Mouse (Mus musculus): ENCODE data around the gene Ccdc149. TPM values are rescaled to one million over a fixed set of nuclear protein-coding genes. Genes with fewer than 3 reads are reported as not detected.

Gene Ccdc149
- total and polyA plus RNA-seq, 3 experiments, result not detected

- no peak for DNase-seq (ENCODE audit: low read depth, low spot score)
- Histone ChIP-seq H3K36me3 (ENCODE audit: control insufficient read depth in 1 of 2, insufficient read depth in 2 of 2, low read length in 2 of 2) (no peaks in the 10 kb centered on the region), H3K9me3 (replicated peaks; ENCODE audit: insufficient read depth, low read length) (no peaks in the 10 kb centered on the region), H3K4me3 (ENCODE audit: control insufficient read depth in 1 of 2, insufficient read depth in 1 of 2, low read depth in 2 of 2, low read length in 2 of 2) (no peak overlapping the region), H3K27ac (ENCODE audit: control insufficient read depth, low read depth, low read length) (no peak overlapping the region), H3K4me1 (ENCODE audit: control insufficient read depth in 1 of 2, insufficient read depth in 2 of 2, low read length in 2 of 2) (no peaks in the 10 kb centered on the region), H3K27me3 (ENCODE audit: control insufficient read depth in 1 of 2, insufficient read depth in 2 of 2, low read length in 2 of 2) (no peaks in the 10 kb centered on the region), H3K9ac (ENCODE audit: control insufficient read depth, low read depth, low read length, poor library complexity, severe bottlenecking) (no peak overlapping the region), H3K79me2 (ENCODE audit: control insufficient read depth, insufficient read depth, low read length, poor library complexity) (no peaks in the 10 kb centered on the region)
- no peak for TF ChIP-seq GABPA (IDR thresholded peaks at IDR 0.05; ENCODE audit: low read depth, low read length)
- no peak for TF ChIP-seq ZMIZ1 (IDR thresholded peaks at IDR 0.05; ENCODE audit: low read depth, low read length)
- no peak for TF ChIP-seq E2F4 (IDR thresholded peaks at IDR 0.05; ENCODE audit: borderline replicate concordance, low read depth, low read length)
- no peak for TF ChIP-seq MYC (IDR thresholded peaks at IDR 0.05; ENCODE audit: low read depth, low read length)
- no peak for TF ChIP-seq UBTF (IDR thresholded peaks at IDR 0.05; ENCODE audit: borderline replicate concordance, insufficient read depth, low read depth, low read length)
- no peak for TF ChIP-seq MAZ (IDR thresholded peaks at IDR 0.05; ENCODE audit: low read depth, low read length)
- TF ChIP-seq MXI1 (IDR thresholded peaks at IDR 0.05; ENCODE audit: low read depth, low read length), result no peak
- TF ChIP-seq SIN3A (IDR thresholded peaks at IDR 0.05; ENCODE audit: low read length), result no peak
- no peak for TF ChIP-seq TAL1 (IDR thresholded peaks at IDR 0.05; ENCODE audit: low read length)
- TF ChIP-seq MEF2A (IDR thresholded peaks at IDR 0.05; ENCODE audit: extremely low read depth, insufficient replicate concordance, low read depth, low read length, poor library complexity, severe bottlenecking), result no peak
- no peak for TF ChIP-seq NRF1 (IDR thresholded peaks at IDR 0.05; ENCODE audit: insufficient read depth, low read depth, low read length, poor library complexity, severe bottlenecking)
- TF ChIP-seq MYB (IDR thresholded peaks at IDR 0.05; ENCODE audit: low read depth, low read length), result no peak
- TF ChIP-seq POLR2AphosphoS5 (IDR thresholded peaks at IDR 0.05; ENCODE audit: borderline replicate concordance, low read depth, low read length), result no peak
Measured at GRCm38 (mm10) chr5:52487559-52488430, 16.5 kb upstream of the Ccdc149 start.

GRCm38 (mm10) chr5:52476826-52477225 lies 5.5 kb upstream of the Ccdc149 start:
- no peak overlapping the region for H3K4me3 ChIP-seq (ENCODE audit: control insufficient read depth in 1 of 2, insufficient read depth in 1 of 2, low read depth in 2 of 2, low read length in 2 of 2)
- H3K36me3 ChIP-seq (ENCODE audit: control insufficient read depth in 1 of 2, insufficient read depth in 2 of 2, low read length in 2 of 2), result no peaks in the 10 kb centered on the region
- H3K27ac ChIP-seq (ENCODE audit: control insufficient read depth, low read depth, low read length), result no peak overlapping the region
- DNase-seq (ENCODE audit: low read depth, low spot score), result no peak
- TF ChIP-seq BHLHE40 (IDR thresholded peaks at IDR 0.05; ENCODE audit: borderline replicate concordance, low read depth, low read length) (no peak), POLR2AphosphoS2 (IDR thresholded peaks at IDR 0.05; ENCODE audit: low read length) (no peak), RAD21 (IDR thresholded peaks at IDR 0.05; ENCODE audit: low read depth, low read length) (no peak), NRF1 (IDR thresholded peaks at IDR 0.05; ENCODE audit: insufficient read depth, low read depth, low read length, poor library complexity, severe bottlenecking) (no peak), MAX (IDR thresholded peaks at IDR 0.05; ENCODE audit: low read length) (no peak), TBP (IDR thresholded peaks at IDR 0.05; ENCODE audit: low read depth, low read length) (no peak), E2F4 (IDR thresholded peaks at IDR 0.05; ENCODE audit: borderline replicate concordance, low read depth, low read length) (no peak), TCF12 (IDR thresholded peaks at IDR 0.05; ENCODE audit: low read depth, low read length) (no peak), ZC3H11A (IDR thresholded peaks at IDR 0.05; ENCODE audit: low read depth, low read length) (no peak), MAZ (IDR thresholded peaks at IDR 0.05; ENCODE audit: low read depth, low read length) (no peak), MAFK (IDR thresholded peaks at IDR 0.05; ENCODE audit: borderline replicate concordance, low read depth, low read length) (no peak), SMC3 (IDR thresholded peaks at IDR 0.05; ENCODE audit: low read depth, low read length) (no peak), TAL1 (IDR thresholded peaks at IDR 0.05; ENCODE audit: low read length) (no peak)
- H3K79me2 ChIP-seq (ENCODE audit: control insufficient read depth, insufficient read depth, low read length, poor library complexity), result no peaks in the 10 kb centered on the region
- no peaks in the 10 kb centered on the region for H3K27me3 ChIP-seq (ENCODE audit: control insufficient read depth in 1 of 2, insufficient read depth in 2 of 2, low read length in 2 of 2)
- H3K9ac ChIP-seq (ENCODE audit: control insufficient read depth, low read depth, low read length, poor library complexity, severe bottlenecking), result no peak overlapping the region
- H3K9me3 ChIP-seq (replicated peaks; ENCODE audit: insufficient read depth, low read length), result no peaks in the 10 kb centered on the region
- H3K4me1 ChIP-seq (ENCODE audit: control insufficient read depth in 1 of 2, insufficient read depth in 2 of 2, low read length in 2 of 2), result no peaks in the 10 kb centered on the region

Data from MEL (cell line).